Mouse (Mus musculus) forebrain, embryonic 13.5 days (tissue): ENCODE measurements at regions not wholly inside any gene's neighbourhood (a gene's known extent, or its start where the extent isn't known, plus 50 kb on each side); places are given as distances from the start of the nearest gene placed in this dataset.
"Not testable (repeated sequence)": the region's sequence is repeated elsewhere in the genome, so short reads cannot be mapped to it uniquely, and the experiment has no call there.

Experiments used
- ATAC-seq: fragments of 200-750 bp; cut with Nextera tagmentation; 2 replicates; pipeline ENCODE4 v1.8.0; 2017
- H3K27ac ChIP-seq: fragments of 300-500 bp; sonication (generic); 2 replicates; pipeline ENCODE4 v1.5.1; 2015; ENCODE audit warnings: inconsistent platforms, mild to moderate bottlenecking, moderate library complexity
- H3K27me3 ChIP-seq: fragments of 300-500 bp; sonication (generic); 2 replicates; pipeline ENCODE4 v1.6.1; 2015; ENCODE audit warnings: mild to moderate bottlenecking, inconsistent platforms
- H3K36me3 ChIP-seq: fragments of 300-500 bp; sonication (generic); 2 replicates; pipeline ENCODE4 v1.6.1; 2015; ENCODE audit warnings: mild to moderate bottlenecking, inconsistent platforms; ENCODE audit not compliant: poor library complexity, severe bottlenecking
- H3K4me1 ChIP-seq: fragments of 300-500 bp; sonication (generic); 2 replicates; pipeline ENCODE4 v1.6.1; 2015; ENCODE audit warnings: inconsistent platforms
- H3K4me2 ChIP-seq: fragments of 300-500 bp; sonication (generic); 2 replicates; pipeline ENCODE4 v1.6.1; 2015; ENCODE audit warnings: inconsistent platforms, mild to moderate bottlenecking, moderate library complexity
- H3K4me3 ChIP-seq: fragments of 300-500 bp; sonication (generic); 2 replicates; pipeline ENCODE4 v1.5.1; 2015; ENCODE audit warnings: mild to moderate bottlenecking, inconsistent platforms
- H3K9ac ChIP-seq: fragments of 300-500 bp; sonication (generic); 2 replicates; pipeline ENCODE4 v1.6.1; 2015; ENCODE audit warnings: mild to moderate bottlenecking, inconsistent platforms
- H3K9me3 ChIP-seq: fragments of 300-500 bp; sonication (generic); replicated peaks from 2 replicates; pipeline ENCODE4 v1.6.1; 2016; ENCODE audit warnings: inconsistent platforms
- WGBS: fragments of 180-500 bp; shearing (Covaris S2); methylation state at CpG from one replicate; pipeline ENCODE4 v1.1.7; 2015; 5-methylcytosine and 5-hydroxymethylcytosine counted together

GRCm38 (mm10) chr4:8084954-8085639, 153.7 kb downstream of the Car8 start:
- no peaks in the 10 kb centered on the region for H3K27me3 ChIP-seq
- H3K4me3 ChIP-seq = no peak overlapping the region
- H3K9ac ChIP-seq = no peak overlapping the region
- no peaks in the 10 kb centered on the region for H3K36me3 ChIP-seq
- no peak overlapping the region for H3K27ac ChIP-seq
- ATAC-seq = peak; percentile 79
- no peaks in the 10 kb centered on the region for H3K9me3 ChIP-seq
- 0 out of 2 replicates have a peak, but pooled peaks cover 9% of the 10 kb centered on the region for H3K4me1 ChIP-seq
- peak overlapping the region; percentile 13; the same call in 1 of the 2 replicates for H3K4me2 ChIP-seq
- WGBS = 24% methylated on average over 16 of the region's 16 CpGs

DNA sequence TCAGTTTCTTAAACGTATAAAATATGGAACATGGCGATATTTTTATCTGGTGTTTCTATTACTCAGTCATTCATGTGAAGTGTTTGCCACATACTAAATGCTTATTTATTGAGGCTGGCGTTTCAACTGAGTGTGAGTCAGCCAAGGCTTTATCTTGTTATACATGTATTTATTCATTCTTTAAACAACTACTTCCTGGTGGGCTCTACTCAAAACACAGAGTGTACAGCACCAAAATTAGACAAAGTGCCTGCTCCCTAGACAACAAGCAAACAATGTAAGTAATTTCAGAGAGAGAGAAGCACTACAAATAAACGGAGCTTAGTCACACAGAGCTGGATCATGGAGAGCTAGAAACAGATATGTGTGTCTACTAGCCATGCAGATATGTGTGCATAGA, 159.5 kb downstream of the Car8 start:
- Histone ChIP-seq H3K9ac (no peak overlapping the region), H3K36me3 (no peaks in the 10 kb centered on the region), H3K27me3 (no peaks in the 10 kb centered on the region), H3K27ac (no peak overlapping the region), H3K4me1 (no peaks in the 10 kb centered on the region), H3K9me3 (no peaks in the 10 kb centered on the region), H3K4me3 (no peak overlapping the region), H3K4me2 (no peak overlapping the region)
- ATAC-seq = no peak
- 61% methylated on average over 4 of the region's 4 CpGs for WGBS

DNA sequence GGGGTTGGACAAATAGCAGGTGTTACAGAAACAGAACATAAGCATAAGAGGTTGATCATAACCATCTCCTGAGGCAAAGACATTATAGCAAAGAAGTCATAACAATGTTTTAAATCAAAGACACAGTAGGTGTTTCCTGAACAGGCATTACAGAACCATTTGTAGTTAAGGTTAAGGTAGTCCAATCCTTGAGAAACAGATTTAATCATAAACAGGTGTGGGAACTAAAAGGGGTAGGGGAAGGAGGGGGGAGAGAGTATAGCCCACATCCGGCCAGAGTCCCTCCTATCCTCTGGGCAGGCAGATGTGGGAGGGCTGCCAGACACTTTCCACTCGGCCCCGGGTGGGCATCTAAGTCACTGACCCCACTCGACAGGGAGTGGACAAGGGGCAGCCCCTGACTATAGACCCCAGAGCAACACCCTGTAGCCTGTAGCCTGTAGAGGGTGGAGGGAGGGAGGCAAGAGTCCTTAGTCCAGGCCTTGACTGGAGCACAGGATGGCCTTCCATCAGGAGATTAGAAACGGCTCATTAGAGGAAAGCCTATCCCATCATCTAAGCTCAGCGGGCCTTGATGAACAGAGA, 165.8 kb downstream of the Car8 start:
- Histone ChIP-seq H3K4me1 (no peaks in the 10 kb centered on the region), H3K4me2 (no peak overlapping the region), H3K4me3 (no peak overlapping the region), H3K9me3 (no peaks in the 10 kb centered on the region), H3K36me3 (no peaks in the 10 kb centered on the region), H3K9ac (no peak overlapping the region), H3K27me3 (no peaks in the 10 kb centered on the region), H3K27ac (no peak overlapping the region)
- 85% methylated on average over 6 of the region's 6 CpGs for WGBS
- no peak for ATAC-seq

- ATAC-seq, H3K9me3 ChIP-seq, H3K4me3 ChIP-seq, H3K4me2 ChIP-seq, H3K27me3 ChIP-seq, H3K27ac ChIP-seq, H3K36me3 ChIP-seq, H3K4me1 ChIP-seq, H3K9ac ChIP-seq: not testable (repeated sequence)
Observed at GRCm38 (mm10) chr4:8070693-8071092, 168.1 kb downstream of the Car8 start.

GRCm38 (mm10) chr4:8068086-8068485, 170.8 kb downstream of the Car8 start:
- no peak overlapping the region for H3K4me2 ChIP-seq
- no peaks in the 10 kb centered on the region for H3K27me3 ChIP-seq
- ATAC-seq = no peak
- H3K36me3 ChIP-seq = no peaks in the 10 kb centered on the region
- WGBS = 57% methylated on average over 2 of the region's 2 CpGs
- no peaks in the 10 kb centered on the region for H3K4me1 ChIP-seq
- no peak overlapping the region for H3K27ac ChIP-seq
- no peak overlapping the region for H3K9ac ChIP-seq
- H3K9me3 ChIP-seq = no peaks in the 10 kb centered on the region
- H3K4me3 ChIP-seq = no peak overlapping the region

DNA sequence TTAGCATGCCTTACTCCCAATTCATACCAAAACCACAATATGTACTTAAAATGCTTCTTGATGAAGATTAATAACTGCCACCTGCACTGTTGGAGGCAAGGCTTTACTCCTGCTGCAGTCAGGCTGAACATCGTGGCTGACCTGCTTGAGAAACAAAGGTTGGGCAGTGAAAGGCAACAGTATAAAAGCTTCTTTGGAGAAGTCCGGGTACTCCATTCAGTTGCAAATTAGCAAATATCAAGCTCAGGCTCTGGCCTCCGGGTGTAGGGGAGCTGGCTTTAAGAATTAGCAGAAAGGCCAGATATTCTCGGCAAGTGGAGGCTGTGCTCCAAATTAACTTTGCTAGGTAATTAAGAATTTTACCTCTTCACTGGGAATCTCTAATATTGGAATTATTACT, 197.1 kb downstream of the Car8 start:
- ATAC-seq = no peak
- Histone ChIP-seq H3K9ac (no peak overlapping the region), H3K36me3 (no peaks in the 10 kb centered on the region), H3K4me1 (no peaks in the 10 kb centered on the region), H3K9me3 (peaks cover 5% of the 10 kb centered on the region; the same call in 1 of the 2 replicates), H3K4me3 (no peak overlapping the region), H3K27ac (no peak overlapping the region), H3K27me3 (no peaks in the 10 kb centered on the region), H3K4me2 (no peak overlapping the region)
- 12% methylated on average over 4 of the region's 4 CpGs for WGBS

DNA sequence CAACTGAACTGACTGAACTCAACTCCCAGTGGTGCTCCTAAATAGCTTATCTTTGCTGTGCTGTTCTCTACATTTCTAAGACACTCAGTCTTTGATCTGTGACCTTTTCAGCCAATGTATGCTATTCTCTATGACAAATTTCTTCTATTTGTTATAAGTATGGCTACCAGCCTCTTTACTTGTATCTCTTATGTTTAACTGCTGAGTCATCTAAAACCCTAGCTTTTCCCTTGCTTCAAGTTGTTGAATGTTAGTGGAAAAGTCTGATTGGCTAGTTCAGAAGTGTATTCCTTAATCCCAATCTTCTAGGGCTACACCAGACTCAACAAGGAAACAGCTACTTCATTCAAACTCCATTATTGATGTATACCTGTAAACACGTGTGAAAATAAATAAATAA, 201.0 kb downstream of the Car8 start:
- ATAC-seq = no peak
- Histone ChIP-seq H3K4me1 (no peaks in the 10 kb centered on the region), H3K4me3 (no peak overlapping the region), H3K27me3 (no peaks in the 10 kb centered on the region), H3K9ac (no peak overlapping the region), H3K9me3 (peaks cover 5% of the 10 kb centered on the region; the same call in 1 of the 2 replicates), H3K36me3 (no peaks in the 10 kb centered on the region), H3K27ac (no peak overlapping the region), H3K4me2 (no peak overlapping the region)
- 95% methylated on average over 1 of the region's 1 CpGs for WGBS

GRCm38 (mm10) chr4:8033402-8033801, 205.4 kb downstream of the Car8 start:
- 80% methylated on average over 1 of the region's 1 CpGs for WGBS
- not testable (repeated sequence) for H3K4me2 ChIP-seq

DNA sequence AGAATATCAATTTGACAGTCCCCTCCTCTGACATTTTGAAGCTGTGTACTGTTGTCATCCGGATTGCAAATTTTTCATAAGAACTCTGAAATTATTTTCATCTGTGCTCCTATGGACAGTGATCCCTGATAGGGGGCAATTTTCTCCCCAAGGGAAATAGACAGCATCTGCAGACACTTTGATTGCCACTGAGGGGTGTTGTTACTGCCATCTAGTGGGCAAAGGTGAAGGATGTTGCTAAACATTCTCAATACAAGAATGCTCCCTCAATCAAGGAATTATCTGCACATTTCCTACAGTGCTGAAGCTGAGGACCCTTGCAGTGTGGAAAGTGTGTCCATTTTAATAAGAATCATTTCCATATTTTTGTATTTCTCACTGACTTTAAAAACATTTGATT, 233.7 kb downstream of the Car8 start:
- Histone ChIP-seq H3K4me1 (no peaks in the 10 kb centered on the region), H3K27me3 (peaks cover 4% of the 10 kb centered on the region), H3K27ac (no peak overlapping the region), H3K4me2 (no peak overlapping the region), H3K9ac (no peak overlapping the region), H3K9me3 (no peaks in the 10 kb centered on the region), H3K36me3 (no peaks in the 10 kb centered on the region), H3K4me3 (no peak overlapping the region)
- ATAC-seq = peak; percentile 75
- WGBS = 18% methylated on average over 1 of the region's 1 CpGs

More at GRCm38 (mm10) chr4:8033402-8033801, 205.4 kb downstream of the Car8 start:
- not testable (repeated sequence) for H3K4me1 ChIP-seq, H3K9ac ChIP-seq, H3K9me3 ChIP-seq, H3K4me3 ChIP-seq, H3K27me3 ChIP-seq, H3K36me3 ChIP-seq, H3K27ac ChIP-seq, ATAC-seq

GRCm38 (mm10) chr4:7997575-7997953, 241.3 kb downstream of the Car8 start:
- H3K9me3 ChIP-seq = no peaks in the 10 kb centered on the region
- ATAC-seq = peak; percentile 82; the same call in 1 of the 2 replicates
- H3K4me1 ChIP-seq = peaks cover 13% of the 10 kb centered on the region
- H3K4me2 ChIP-seq = no peak overlapping the region
- H3K27ac ChIP-seq = no peak overlapping the region
- no peak overlapping the region for H3K9ac ChIP-seq
- no peaks in the 10 kb centered on the region for H3K36me3 ChIP-seq
- peaks cover 21% of the 10 kb centered on the region for H3K27me3 ChIP-seq
- H3K4me3 ChIP-seq = no peak overlapping the region

GRCm38 (mm10) chr4:7996923-7997574, 241.8 kb downstream of the Car8 start:
- Histone ChIP-seq H3K27ac (no peak overlapping the region), H3K4me1 (peaks cover 13% of the 10 kb centered on the region), H3K4me3 (no peak overlapping the region), H3K27me3 (peaks cover 25% of the 10 kb centered on the region), H3K9me3 (no peaks in the 10 kb centered on the region), H3K4me2 (no peak overlapping the region), H3K36me3 (no peaks in the 10 kb centered on the region), H3K9ac (no peak overlapping the region)
- peak; percentile 94 for ATAC-seq
- WGBS = 7% methylated on average over 6 of the region's 6 CpGs

DNA sequence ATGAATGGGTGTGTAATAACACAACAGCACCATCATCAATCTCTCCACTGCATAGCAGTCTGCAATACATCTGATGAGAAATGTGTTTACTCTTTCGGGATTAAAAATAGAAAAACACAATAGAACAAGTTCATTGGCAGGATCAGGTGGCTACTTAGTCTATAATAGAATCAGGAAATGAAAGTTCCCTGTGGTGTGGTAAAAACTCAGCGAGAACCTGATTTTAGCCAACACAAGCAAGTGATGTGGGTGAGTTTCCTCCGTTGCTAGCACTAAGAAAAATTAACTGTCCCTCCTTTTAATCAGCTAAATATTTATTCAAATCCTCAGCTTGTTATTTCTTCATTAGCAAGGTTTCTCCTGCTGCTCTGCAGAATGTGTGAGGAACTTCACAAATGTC, 245.9 kb downstream of the Car8 start:
- no peak overlapping the region for H3K27ac ChIP-seq
- no peak overlapping the region for H3K4me3 ChIP-seq
- H3K27me3 ChIP-seq = peaks cover 24% of the 10 kb centered on the region; the same call in 1 of the 2 replicates
- ATAC-seq = no peak
- no peaks in the 10 kb centered on the region for H3K36me3 ChIP-seq
- H3K4me1 ChIP-seq = peaks cover 13% of the 10 kb centered on the region
- no peak overlapping the region for H3K4me2 ChIP-seq
- WGBS = 65% methylated on average over 3 of the region's 3 CpGs
- H3K9ac ChIP-seq = no peak overlapping the region
- no peaks in the 10 kb centered on the region for H3K9me3 ChIP-seq
